Mouse (Mus musculus): ENCODE measurements around the gene Ttc30a2. TPM values are rescaled to one million over a fixed set of nuclear protein-coding genes. Genes with fewer than 3 reads are reported as not detected.

Ttc30a2 gene
- total RNA-seq (2015; ENCODE audit: low replicate concordance) (not detected in 2 replicates), total RNA-seq (2017; ENCODE audit: low replicate concordance) (0.43 TPM in 1 of 2 replicates, not detected in the other)

DNA sequence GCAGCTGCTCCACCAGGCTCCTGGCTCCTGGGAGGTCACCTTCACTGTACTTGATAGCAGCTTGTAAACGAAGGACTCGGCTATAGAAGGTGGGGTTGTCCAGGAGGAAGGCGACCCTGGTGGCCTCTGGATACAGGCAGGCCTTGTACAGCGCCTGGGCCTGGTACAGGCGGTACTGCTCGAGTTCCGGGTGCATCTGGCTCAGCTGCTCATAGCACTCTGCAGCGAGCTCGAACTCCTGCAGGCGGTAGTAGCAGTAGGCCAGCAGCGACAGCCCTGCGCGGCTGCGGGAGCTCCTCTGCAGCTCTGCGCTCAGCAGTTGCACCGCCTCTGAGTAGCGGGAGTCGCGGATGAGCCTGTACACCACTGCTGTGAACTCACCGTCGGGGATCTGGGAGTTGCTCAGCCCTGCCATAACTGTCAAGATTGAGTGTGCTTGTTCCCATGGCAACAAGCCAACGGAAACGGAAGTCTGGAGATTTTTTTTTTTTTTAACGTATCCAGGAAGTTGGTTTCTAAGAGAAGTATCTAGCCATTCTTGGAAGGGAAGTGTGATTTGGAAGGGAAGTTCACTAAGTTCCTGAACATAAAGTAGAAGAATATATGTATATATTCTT lies at the start of gene Ttc30a2:
TSS of gene Ttc30a2 (minus strand) at position 419 of the 617 bp plus-strand sequence.
- peak; percentile 52 for ATAC-seq (replicated peaks; ENCODE audit: low FRiP score, poor library complexity, severe bottlenecking)

DNA sequence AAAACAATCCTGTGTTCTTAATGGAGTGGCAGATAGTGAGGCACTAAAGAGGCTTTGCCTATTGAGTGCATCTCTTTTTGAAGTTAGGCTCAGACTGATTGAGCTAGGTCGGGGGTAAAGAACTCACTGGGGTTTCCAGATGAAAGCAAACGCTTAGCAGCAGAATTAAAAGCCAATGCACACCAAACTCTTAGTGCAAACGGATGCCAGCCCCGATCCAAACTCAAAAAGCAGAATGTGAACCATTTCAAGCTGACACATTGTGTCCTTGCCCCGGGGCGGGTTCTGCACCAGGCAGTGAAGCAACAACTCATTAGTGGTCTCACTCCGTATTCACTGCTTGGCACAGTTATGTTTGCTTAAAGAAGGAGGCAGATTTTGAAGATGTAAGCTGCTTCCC lies 38.9 kb upstream of the Ttc30a2 start:
- no peak for ATAC-seq (replicated peaks; ENCODE audit: low FRiP score, poor library complexity, severe bottlenecking)

DNA sequence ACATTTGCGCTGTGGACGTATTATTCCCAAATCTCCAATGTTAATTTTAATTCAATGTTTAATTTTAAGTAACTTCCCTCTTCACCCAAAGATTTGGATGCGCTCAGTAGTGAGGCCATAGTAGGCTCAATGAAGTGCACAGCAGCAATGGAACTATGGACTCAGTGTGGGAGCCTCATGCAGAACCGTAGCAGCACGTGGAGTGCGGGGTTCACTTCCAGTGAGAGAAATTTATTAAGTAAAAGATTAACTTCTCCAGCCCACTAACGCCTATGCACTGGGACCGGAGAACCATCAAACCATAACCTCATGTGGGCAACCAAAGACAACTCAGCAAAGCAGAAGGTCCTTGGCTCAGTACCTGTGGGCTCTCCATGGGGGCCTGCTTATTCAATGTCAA lies 38.2 kb upstream of the Ttc30a2 start:
- ATAC-seq (replicated peaks; ENCODE audit: low FRiP score, poor library complexity, severe bottlenecking) = no peak

DNA sequence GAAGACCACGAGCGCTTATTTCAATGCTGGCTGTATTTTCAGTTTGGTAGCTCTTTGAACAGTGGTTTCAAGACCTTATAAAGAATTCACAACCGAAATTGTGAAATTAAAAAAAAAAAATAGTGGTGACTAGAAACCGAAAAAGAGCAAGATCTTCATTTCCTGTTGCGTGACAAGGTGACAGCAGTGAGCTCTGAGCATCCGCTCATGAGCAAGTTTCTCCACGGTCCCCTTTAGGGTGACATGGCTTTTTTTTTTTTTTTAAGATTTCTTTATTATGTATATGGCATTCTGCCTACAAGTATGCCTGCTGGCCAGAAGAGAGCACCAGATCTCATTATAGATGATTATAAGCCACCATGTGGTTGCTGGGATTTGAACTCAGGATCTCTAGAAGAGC lies 37.5 kb upstream of the Ttc30a2 start:
- no peak for ATAC-seq (replicated peaks; ENCODE audit: low FRiP score, poor library complexity, severe bottlenecking)

DNA sequence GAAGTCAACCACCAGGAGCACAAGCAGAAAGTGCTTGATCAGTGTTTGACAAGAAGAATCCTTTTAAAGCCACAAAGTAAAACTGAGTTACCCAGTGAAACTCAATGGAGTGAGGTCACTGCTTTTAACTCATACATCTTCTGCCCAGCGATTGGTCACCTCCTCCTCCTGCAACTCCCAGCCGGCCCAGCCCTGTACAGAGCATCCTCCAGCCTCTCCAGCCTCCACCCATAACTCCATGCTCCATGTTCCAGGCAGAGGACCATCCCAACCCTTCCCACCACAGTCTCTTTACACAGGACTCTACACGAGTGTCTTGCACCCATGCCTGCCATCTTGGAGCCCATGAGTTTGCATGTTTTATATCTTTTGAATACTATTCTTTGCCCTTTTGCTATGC lies 36.7 kb upstream of the Ttc30a2 start:
- no peak for ATAC-seq (replicated peaks; ENCODE audit: low FRiP score, poor library complexity, severe bottlenecking)

DNA sequence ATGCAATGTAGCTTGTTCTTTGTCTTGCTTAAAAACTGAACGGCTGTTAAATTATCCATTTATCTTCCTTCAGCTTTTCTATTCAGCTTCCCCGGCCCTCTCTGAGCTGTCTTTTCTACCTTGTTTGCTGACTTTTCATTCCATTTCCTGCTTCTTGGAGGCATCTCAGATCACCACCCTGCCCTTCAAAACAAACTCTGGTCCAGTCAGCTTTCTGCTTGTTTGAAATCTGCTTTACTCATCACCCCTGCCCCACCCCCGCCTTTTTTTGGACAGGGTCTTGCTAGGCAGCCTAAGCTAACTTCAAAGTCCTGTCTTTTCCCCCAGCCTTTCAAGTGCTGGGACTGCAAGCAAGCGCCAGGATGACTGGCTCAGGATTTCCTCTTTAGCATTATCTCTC lies 28.2 kb upstream of the Ttc30a2 start:
- no peak for ATAC-seq (replicated peaks; ENCODE audit: low FRiP score, poor library complexity, severe bottlenecking)

DNA sequence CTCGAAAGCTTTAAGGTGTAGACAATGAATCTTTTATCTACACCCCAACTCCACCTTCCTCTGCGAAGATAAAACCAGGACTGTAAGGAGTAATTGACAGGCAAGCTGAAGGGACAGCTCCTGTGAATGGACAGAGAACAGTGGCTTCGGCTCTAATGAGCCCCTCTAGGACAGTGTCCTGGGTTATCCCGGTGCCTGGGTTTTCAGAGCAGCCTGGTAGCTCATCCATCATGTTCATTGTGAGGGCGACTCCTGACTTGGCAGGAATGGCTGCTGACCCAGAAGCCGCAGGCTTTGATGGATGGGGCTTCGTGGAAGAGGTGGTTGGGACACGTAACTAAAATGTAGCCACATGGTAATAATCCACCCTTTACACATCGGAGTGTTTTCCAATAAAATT lies 24.9 kb upstream of the Ttc30a2 start:
- no peak for ATAC-seq (replicated peaks; ENCODE audit: low FRiP score, poor library complexity, severe bottlenecking)

DNA sequence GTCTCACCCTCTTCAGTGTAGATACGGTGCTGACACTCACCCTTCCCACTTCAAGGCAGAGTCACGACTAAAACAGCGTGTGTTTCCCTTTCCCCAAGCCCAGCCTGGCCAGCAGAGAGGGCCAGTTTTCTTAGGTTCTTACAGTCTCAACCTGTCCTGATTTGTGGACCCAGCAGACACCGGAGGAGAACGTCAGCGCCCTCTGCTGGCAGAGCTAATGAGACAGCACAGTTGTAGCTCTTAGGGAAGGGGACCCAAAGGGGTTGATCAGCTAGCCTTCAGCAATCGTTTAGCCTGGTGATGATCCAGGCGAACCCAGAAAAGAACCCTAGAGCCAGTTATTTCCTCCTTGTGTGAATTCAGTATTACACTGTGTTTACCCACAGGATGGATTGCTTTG lies 23.4 kb upstream of the Ttc30a2 start:
- no peak; the same call in 1 of the 2 replicates for ATAC-seq (replicated peaks; ENCODE audit: low FRiP score, poor library complexity, severe bottlenecking)

DNA sequence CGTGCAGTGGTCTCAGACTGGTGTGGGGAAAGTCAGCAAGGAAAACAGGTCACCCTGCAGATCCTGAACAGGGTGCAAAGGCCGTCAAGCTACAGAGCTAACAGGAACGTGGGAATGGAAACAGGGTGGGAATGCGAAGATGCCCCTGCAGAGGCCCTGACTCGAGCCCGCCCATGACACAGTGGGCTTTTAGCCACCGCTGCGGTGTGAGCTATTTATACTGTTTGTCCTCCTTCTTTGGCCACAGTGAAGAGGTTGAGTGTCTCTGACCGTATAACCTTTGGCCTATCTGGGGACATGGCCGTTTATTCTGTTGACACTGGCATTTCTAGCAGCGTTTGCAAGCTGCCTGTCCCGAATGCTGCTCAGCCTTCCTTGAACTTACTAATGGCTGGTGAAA lies 21.7 kb upstream of the Ttc30a2 start:
- no peak for ATAC-seq (replicated peaks; ENCODE audit: low FRiP score, poor library complexity, severe bottlenecking)

DNA sequence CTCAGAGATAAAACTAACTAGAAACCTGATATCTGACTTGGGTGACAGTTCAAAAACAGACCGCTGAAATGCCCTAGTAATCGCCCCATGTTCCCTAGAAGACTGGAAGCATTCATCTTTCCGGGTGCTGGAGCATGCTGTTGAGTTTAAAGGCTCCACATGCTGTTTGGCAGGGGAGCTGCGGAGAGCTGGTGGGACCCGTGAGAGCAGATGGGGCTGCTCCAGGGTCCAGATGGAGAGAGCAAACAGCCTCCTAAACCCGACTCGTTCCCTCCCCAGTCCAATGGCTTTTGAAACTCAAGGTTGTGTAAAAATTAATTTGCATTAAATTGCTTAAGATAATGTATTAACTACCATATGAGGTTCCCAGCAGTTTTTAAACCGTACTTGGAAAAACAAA lies 20.7 kb upstream of the Ttc30a2 start:
- no peak for ATAC-seq (replicated peaks; ENCODE audit: low FRiP score, poor library complexity, severe bottlenecking)

DNA sequence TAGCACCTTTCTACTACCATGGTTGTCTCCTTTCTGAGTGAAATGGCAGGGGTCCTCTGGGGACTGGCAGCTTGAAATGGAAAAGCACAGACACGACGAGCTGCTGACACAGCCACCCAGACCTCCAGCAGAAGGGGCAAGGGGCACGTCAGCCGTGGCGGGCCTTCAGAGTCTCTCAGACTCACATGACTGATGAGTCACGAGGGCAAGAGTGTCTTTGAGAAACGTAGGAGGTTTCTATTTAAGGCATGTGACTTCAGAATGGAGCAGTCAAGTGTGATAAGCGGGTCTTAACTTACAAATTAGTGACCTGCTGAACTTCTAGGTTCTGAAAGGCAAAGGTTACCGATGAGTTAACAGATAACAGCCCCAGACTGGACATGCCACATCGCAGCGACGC lies 19.8 kb upstream of the Ttc30a2 start:
- ATAC-seq (replicated peaks; ENCODE audit: low FRiP score, poor library complexity, severe bottlenecking) = no peak

DNA sequence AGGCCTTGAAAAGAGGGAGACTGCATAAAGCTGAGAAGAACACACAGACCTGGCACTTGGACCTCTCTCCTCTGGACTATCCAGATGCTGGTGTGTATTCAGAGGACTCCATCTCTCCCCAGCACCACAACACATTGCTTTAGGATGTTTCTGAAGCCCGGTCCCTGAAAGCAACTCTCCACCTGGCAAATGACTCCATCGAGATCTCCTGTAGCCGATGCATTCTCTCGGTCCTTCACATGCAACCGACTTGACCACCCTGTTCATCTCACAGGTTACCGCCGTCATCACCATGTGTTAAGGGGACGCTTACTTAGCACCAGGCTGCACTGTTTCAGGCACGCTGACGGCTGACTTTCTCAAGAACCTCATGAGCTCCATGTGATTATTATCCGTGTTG lies 16.9 kb upstream of the Ttc30a2 start:
- ATAC-seq (replicated peaks; ENCODE audit: low FRiP score, poor library complexity, severe bottlenecking) = no peak

DNA sequence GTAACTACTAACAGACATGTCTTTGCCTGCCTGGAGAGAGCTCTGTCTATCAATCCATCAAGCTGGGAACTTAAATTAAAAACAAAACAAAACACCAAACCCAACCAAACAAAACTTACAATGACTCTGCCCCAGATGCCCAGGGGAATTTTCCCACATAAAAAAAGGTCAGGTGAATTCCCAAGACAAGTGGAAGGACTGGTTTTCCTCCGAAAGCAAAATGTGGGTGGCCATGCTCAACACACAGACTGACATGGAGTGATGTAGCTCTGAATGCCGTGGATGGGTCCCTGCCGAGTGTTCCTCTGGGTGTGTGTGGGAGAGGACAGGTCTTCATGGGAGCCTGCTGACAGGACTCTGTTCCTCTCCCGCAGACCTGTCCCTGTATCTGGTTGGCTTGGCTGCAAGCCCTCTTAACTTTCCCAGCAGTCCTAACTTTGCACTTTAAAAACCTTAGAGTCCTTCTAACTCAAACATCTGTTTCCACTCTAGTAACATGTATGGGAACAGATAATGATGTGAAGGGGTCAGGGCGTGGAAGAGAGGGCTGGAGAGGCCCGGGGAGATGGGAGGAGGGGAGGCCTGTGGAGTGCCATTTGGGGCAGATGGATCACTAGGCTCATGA lies 13.7 kb upstream of the Ttc30a2 start:
- ATAC-seq (replicated peaks; ENCODE audit: low FRiP score, poor library complexity, severe bottlenecking) = no peak

DNA sequence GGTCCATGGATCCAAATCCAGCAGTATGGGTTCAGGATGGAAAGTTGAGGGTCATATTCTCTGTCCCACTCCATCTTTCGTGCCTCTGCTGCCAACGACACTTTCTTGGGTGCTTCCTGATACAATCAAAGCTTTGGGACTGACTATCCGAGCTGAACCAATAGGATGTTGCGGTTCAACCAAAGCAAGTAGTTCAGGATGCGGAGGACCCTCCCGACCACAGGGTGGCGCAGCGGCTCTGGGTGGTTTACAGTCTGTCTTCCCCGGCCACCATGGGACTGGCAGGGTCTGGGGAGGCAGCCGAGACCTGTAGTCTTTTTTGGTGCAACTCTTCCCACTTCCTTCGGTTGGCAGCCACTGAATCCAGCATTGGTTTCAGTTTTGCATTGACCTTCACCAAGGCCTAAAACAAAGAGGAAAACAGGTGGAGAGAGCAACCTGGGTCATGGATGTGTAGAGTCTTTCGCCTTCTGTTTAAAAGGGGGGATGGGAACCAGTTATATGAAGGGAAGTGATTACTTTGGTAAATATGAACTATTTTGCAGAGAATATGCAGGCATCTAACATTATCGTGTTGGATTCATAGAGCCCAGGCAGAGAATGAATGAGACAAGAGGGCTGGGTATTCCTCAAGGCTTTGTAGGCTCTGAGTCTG lies 13.0 kb upstream of the Ttc30a2 start:
- no peak for ATAC-seq (replicated peaks; ENCODE audit: low FRiP score, poor library complexity, severe bottlenecking)

DNA sequence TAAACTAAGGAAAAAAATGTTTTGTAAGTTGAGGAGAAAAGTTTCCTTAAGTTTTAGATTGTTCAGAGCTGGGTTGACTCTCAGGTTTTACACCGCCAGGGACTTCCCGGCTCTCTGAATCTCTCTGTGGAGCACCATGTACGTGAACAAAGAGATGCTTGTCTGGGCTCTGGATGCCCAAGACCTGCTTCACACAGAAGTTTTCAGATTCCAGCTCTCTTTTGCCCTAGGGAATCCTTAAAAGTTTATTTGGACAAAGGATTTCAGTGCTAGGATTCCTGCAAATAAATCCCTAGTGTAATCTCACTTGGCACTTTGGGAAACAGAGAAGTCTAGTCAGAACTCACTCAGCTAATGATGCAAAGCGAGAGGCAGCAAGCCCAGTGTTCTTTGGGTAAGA lies 11.7 kb upstream of the Ttc30a2 start:
- ATAC-seq (replicated peaks; ENCODE audit: low FRiP score, poor library complexity, severe bottlenecking) = no peak

DNA sequence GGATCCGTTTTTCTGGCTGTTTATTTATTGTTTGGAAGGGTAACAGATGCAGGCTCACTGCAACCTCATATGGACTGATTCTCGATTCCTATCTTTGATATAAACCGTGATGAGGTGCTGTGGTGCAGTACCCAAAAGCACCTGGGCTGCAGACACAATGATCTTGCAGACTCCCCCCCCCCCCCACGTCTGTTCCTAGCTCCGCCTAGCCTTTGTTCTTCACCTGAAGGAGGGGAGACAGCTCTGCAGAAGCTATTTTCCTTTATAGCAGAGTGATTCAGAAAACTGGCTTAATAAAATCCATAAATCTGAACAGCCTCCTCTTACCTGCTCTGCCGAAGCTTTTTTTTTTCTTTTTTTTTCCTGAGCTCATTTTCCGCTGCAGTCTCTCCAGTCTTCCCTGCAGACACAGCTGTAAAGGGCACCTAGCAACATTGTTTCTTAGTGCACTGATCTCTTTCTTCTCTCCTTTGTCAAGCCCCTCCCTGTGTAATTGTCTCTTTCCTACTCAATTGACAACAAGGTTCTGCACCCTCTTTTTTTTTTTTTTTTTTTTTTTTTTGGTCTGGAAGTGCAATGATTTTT lies 10.9 kb upstream of the Ttc30a2 start:
- ATAC-seq (replicated peaks; ENCODE audit: low FRiP score, poor library complexity, severe bottlenecking) = no peak

DNA sequence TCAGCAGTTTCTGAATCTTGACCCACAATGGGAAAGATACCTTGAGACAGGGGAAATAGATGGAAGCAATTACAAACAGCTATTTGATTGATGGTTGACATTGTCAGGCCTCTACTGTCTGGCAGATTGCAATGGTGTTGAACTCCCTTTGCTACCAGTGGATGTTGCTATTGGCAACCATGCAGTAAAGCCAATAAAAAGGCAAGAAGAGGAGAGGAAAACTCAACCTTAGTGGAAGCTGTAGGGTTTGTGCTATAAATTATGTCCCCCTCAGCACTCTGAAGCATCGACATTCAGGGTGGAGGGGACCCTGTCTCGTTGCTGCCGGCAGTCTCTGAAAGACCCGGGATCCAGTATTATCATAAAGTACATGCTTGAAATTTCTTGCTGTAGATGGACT lies 10.4 kb upstream of the Ttc30a2 start:
- no peak for ATAC-seq (replicated peaks; ENCODE audit: low FRiP score, poor library complexity, severe bottlenecking)

DNA sequence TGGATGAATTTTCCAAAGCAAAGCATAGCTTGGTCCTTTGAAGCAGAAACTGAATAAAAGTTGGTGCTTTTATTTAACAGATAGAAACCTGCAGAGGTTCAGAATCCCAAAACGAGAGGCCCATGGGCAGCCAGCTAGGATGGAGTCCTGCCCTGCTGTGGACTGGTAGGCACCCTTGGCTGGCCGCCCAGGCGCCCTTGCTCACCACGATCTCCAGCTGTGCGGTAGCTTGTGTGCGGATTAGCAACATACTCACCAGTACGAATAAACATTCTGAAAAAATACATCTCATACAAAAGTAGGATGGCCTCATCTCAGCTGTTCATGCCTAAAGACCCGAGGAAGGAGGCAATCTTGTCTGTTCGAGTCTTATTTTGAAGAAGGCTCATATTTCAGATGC lies 9.8 kb upstream of the Ttc30a2 start:
- ATAC-seq (replicated peaks; ENCODE audit: low FRiP score, poor library complexity, severe bottlenecking) = no peak

DNA sequence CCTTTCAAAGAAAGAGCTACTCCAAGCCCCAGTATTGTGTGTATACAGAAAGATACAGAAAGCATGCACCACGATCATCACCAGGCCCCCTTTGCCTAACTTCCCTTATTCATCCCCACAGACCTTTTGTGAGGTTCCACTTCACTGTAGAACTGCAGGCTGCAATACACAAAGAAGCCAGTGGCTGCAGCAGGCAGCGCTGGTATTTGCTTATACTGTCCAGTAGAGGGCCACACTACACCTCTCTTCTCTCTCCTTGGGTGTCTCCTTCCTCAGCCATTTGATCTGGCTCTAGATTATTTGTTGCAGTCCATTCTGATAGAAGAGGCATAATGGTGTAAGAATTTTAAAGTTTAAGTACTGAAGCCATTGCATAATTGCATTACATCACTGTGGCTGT lies 7.2 kb upstream of the Ttc30a2 start:
- no peak for ATAC-seq (replicated peaks; ENCODE audit: low FRiP score, poor library complexity, severe bottlenecking)

DNA sequence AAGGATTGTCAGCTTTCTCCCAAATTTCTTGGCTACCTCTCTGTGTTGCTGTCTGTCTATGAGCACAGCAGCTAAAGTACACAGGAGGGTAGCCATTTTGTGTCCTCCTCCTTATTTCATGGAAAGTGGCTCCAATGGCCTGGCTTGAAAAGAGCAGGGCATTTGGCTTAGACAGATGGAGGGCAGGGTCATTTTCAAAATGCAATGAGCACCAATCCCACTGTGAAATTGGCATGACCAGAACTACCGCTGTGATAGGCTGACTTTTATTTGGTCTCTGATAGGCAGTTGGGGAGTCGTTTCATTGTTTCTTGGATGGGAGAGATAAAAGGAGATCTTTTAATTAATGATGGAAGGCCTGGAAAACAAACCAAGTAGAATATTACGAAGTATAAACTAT lies 5.9 kb upstream of the Ttc30a2 start:
- no peak for ATAC-seq (replicated peaks; ENCODE audit: low FRiP score, poor library complexity, severe bottlenecking)

DNA sequence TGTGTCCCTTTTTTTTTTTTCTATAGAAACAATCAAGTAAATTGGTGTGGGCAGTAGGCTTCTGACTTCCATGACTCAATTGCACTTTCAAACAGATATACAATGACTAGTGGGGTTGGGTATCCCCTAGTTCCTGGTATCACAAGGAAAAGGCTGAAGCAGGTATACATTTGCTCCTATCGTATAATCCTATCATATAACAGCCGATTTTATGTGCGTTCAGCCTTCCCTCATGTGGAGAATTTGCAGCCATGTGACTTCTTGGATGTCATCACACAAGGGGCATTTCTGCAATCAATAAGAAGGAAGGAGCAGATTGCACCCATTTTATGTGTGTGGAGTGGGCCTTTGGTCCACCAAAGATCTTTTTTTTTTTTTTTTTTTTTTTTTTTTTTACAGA lies 5.1 kb upstream of the Ttc30a2 start:
- ATAC-seq (replicated peaks; ENCODE audit: low FRiP score, poor library complexity, severe bottlenecking) = no peak

Measured in erythroblast, adult 5-6 weeks (primary cell).